Mouse (Mus musculus) ES-Bruce4 (cell line): ENCODE measurements at regions not wholly inside any gene's neighbourhood (a gene's known extent, or its start where the extent isn't known, plus 50 kb on each side); places are given as distances from the start of the nearest gene placed in this dataset.

Experiments used
- CTCF ChIP-seq: IDR thresholded peaks from one replicate; pipeline ENCODE4 v1.8.1; 2011; ENCODE audit warnings: low read depth, low read length
- EP300 ChIP-seq: IDR thresholded peaks from 2 replicates; pipeline ENCODE4 v1.6.1; 2011; ENCODE audit warnings: low read depth, low read length; ENCODE audit not compliant: insufficient read depth
- POLR2A ChIP-seq: IDR thresholded peaks from one replicate; pipeline ENCODE4 v1.8.1; 2011; ENCODE audit warnings: low read length; ENCODE audit not compliant: insufficient read depth

DNA sequence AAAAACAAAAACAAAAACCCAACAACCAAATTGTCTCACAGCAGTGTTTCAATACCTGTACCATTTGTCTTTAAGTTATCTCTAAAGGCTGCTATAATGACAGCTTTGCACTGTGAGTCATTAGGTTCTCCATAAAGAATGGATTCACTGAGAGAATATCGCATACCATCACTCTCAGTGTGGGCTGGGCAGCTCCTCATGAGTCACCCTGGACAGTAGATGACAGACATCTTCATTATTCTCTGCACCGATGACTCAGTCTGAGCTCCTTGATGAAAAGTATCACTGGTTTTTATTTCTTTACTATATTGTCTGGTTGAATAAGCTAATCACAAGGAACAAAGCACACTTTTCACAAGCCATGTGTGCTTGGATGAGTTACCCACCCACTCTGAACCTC, 230.4 kb downstream of the Abcc12 start:
- no peak for TF ChIP-seq POLR2A
- TF ChIP-seq EP300 = no peak
- no peak for TF ChIP-seq CTCF
